Mouse (Mus musculus): Measurements from ENCODE around the gene Elmo3. TPM values are rescaled to one million over a fixed set of nuclear protein-coding genes. Genes with fewer than 3 reads are reported as not detected.

The Elmo3 gene
- total and polyA plus RNA-seq, 2 experiments from 2014 or later: 0.71 to 0.81 TPM

GRCm38 (mm10) chr8:105312891-105313481 is 7.6 kb downstream of the Elmo3 start:
- H3K36me3 ChIP-seq (ENCODE audit: insufficient read depth, low read length): peaks cover 53% of the 10 kb centered on the region
- no peak overlapping the region for H3K27ac ChIP-seq (ENCODE audit: low read depth, low read length)
- WGBS: 90% methylated on average over 8 of the region's 8 CpGs
- DNase-seq (ENCODE audit: low spot score) (no peak), ATAC-seq (ENCODE audit: low FRiP score) (no peak)
- H3K9ac ChIP-seq (replicated peaks; ENCODE audit: low read length, poor library complexity, severe bottlenecking): no peak overlapping the region
- no peaks in the 10 kb centered on the region for H3K4me1 ChIP-seq (ENCODE audit: insufficient read depth, low read length)
- no peaks in the 10 kb centered on the region for H3K27me3 ChIP-seq (ENCODE audit: insufficient read depth, low read length)
- H3K9me3 ChIP-seq (ENCODE audit: low read length): no peaks in the 10 kb centered on the region
- TF ChIP-seq CTCF (IDR thresholded peaks at IDR 0.05): no peak
- H3K4me2 ChIP-seq (ENCODE audit: low read depth, low read length, poor library complexity, severe bottlenecking): no peak overlapping the region
- H3K4me3 ChIP-seq (ENCODE audit: low read depth, low read length): no peak overlapping the region

GRCm38 (mm10) chr8:105313622-105314402 is 8.4 kb downstream of the Elmo3 start:
- no peak for DNase-seq (ENCODE audit: low spot score)
- TF ChIP-seq CTCF (IDR thresholded peaks at IDR 0.05): no peak
- Histone ChIP-seq H3K36me3 (ENCODE audit: insufficient read depth, low read length) (peaks cover 55% of the 10 kb centered on the region), H3K4me3 (ENCODE audit: low read depth, low read length) (no peak overlapping the region), H3K4me1 (ENCODE audit: insufficient read depth, low read length) (no peaks in the 10 kb centered on the region), H3K27ac (ENCODE audit: low read depth, low read length) (no peak overlapping the region), H3K9me3 (ENCODE audit: low read length) (no peaks in the 10 kb centered on the region), H3K9ac (replicated peaks; ENCODE audit: low read length, poor library complexity, severe bottlenecking) (no peak overlapping the region), H3K4me2 (ENCODE audit: low read depth, low read length, poor library complexity, severe bottlenecking) (no peak overlapping the region), H3K27me3 (ENCODE audit: insufficient read depth, low read length) (no peaks in the 10 kb centered on the region)
- ATAC-seq (ENCODE audit: low FRiP score): no peak
- 85% methylated on average over 9 of the region's 9 CpGs for WGBS

- WGBS: 94% methylated on average over 18 of the region's 18 CpGs
- Histone ChIP-seq H3K36me3 (ENCODE audit: insufficient read depth, low read length) (peaks cover 53% of the 10 kb centered on the region), H3K9ac (replicated peaks; ENCODE audit: low read length, poor library complexity, severe bottlenecking) (no peak overlapping the region), H3K4me2 (ENCODE audit: low read depth, low read length, poor library complexity, severe bottlenecking) (no peak overlapping the region), H3K4me3 (ENCODE audit: low read depth, low read length) (no peak overlapping the region), H3K27me3 (ENCODE audit: insufficient read depth, low read length) (no peaks in the 10 kb centered on the region), H3K27ac (ENCODE audit: low read depth, low read length) (no peak overlapping the region), H3K4me1 (ENCODE audit: insufficient read depth, low read length) (no peaks in the 10 kb centered on the region), H3K9me3 (ENCODE audit: low read length) (no peaks in the 10 kb centered on the region)
- no peak for DNase-seq (ENCODE audit: low spot score)
- no peak for TF ChIP-seq CTCF (IDR thresholded peaks at IDR 0.05)
- ATAC-seq (ENCODE audit: low FRiP score): no peak
Observed at GRCm38 (mm10) chr8:105315073-105315769, 9.8 kb downstream of the Elmo3 start.

- TF ChIP-seq CTCF (IDR thresholded peaks at IDR 0.05): no peak
- no peak overlapping the region for H3K4me3 ChIP-seq (ENCODE audit: low read depth, low read length)
- no peak overlapping the region for H3K9ac ChIP-seq (replicated peaks; ENCODE audit: low read length, poor library complexity, severe bottlenecking)
- no peaks in the 10 kb centered on the region for H3K4me1 ChIP-seq (ENCODE audit: insufficient read depth, low read length)
- no peak overlapping the region for H3K27ac ChIP-seq (ENCODE audit: low read depth, low read length)
- DNase-seq (ENCODE audit: low spot score): peak; percentile 24
- no peak for ATAC-seq (ENCODE audit: low FRiP score)
- 73% methylated on average over 4 of the region's 4 CpGs for WGBS
- no peak overlapping the region for H3K4me2 ChIP-seq (ENCODE audit: low read depth, low read length, poor library complexity, severe bottlenecking)
- H3K27me3 ChIP-seq (ENCODE audit: insufficient read depth, low read length): no peaks in the 10 kb centered on the region
- H3K9me3 ChIP-seq (ENCODE audit: low read length): no peaks in the 10 kb centered on the region
- H3K36me3 ChIP-seq (ENCODE audit: insufficient read depth, low read length): peaks cover 47% of the 10 kb centered on the region
Observed at GRCm38 (mm10) chr8:105317941-105318340, 12.5 kb downstream of the Elmo3 start.

- Histone ChIP-seq H3K27me3 (ENCODE audit: insufficient read depth, low read length) (no peaks in the 10 kb centered on the region), H3K36me3 (ENCODE audit: insufficient read depth, low read length) (peaks cover 42% of the 10 kb centered on the region)
- WGBS: 84% methylated on average over 11 of the region's 11 CpGs
Observed at GRCm38 (mm10) chr8:105318662-105319190, 13.3 kb downstream of the Elmo3 start.

More at GRCm38 (mm10) chr8:105318662-105319190, 13.3 kb downstream of the Elmo3 start:
- Histone ChIP-seq H3K9me3 (ENCODE audit: low read length) (no peaks in the 10 kb centered on the region), H3K9ac (replicated peaks; ENCODE audit: low read length, poor library complexity, severe bottlenecking) (no peak overlapping the region), H3K4me3 (ENCODE audit: low read depth, low read length) (no peak overlapping the region), H3K4me2 (ENCODE audit: low read depth, low read length, poor library complexity, severe bottlenecking) (no peak overlapping the region), H3K27ac (ENCODE audit: low read depth, low read length) (no peak overlapping the region), H3K4me1 (ENCODE audit: insufficient read depth, low read length) (no peaks in the 10 kb centered on the region)
- TF ChIP-seq CTCF (IDR thresholded peaks at IDR 0.05): no peak
- no peak for DNase-seq (ENCODE audit: low spot score)
- ATAC-seq (ENCODE audit: low FRiP score): no peak
